Mouse (Mus musculus) thymus, postnatal 36 days (tissue): ENCODE measurements around the gene Brwd3.

Source experiments
- DNase-seq, 2 experiments: peaks; one replicate each; pipeline ENCODE4 v3.0.0; 2022; ENCODE audit warnings: mixed read lengths in 2 of 2

The Brwd3 gene

DNA sequence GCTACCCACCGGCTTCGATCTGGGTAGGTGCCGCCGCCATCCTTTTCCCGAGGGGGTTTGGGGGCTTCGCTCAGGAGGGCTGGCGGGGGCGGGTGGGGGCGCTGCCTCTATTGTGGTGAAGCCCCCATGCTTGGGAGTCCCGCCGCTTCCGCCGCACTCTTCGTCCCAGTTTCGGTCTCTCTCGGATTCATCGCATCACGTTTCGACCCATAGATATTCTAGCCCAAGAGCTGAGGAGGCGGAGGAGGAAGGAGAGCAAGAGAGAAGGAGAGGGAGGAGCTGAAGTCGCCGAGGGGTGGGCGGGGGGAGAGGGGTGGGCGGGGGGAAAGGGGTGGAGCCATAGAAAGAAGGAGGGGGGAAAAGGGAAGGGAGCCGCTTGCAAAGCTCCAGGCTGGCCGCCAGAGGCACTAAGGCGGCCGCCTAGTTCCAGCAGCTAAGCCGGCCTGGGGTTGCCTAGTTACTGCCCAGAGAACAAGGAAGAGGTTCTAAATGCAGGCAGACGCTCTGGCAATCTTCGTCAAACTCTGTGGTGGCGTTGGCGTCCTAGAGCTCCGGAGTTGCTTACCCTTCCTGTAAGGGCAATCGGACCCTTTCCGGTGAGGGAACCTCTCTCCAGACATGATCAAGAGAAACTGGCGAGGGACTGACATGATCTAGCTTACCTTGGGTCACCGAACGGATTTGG is at the start of gene Brwd3:
Brwd3 (minus strand) TSS at position 283 of the 685 bp plus-strand sequence.
- DNase-seq: peak; percentile 73 to 87

GRCm38 (mm10) chrX:108862632-108863031 is 28.5 kb upstream of the Brwd3 start:
- DNase-seq: no peak

DNA sequence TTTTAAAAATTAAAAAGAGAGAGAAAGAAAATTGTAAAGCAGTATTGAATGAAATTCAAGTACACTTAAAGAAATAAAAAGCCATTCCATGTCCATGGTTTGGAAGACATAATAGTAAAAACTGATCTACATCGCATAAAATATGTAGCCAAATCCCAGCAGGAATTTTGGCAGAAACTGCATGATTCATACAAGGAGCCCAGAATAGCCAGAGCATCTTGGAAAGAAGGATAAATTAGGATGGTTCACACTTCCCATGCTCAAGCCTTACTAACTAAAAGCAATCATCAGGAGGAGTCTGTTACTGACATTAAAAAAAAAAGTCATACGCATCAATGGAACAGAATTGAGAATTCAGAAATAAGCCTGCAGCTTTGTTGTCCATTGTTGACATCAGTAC is 8.5 kb upstream of the Brwd3 start:
- DNase-seq: no peak

DNA sequence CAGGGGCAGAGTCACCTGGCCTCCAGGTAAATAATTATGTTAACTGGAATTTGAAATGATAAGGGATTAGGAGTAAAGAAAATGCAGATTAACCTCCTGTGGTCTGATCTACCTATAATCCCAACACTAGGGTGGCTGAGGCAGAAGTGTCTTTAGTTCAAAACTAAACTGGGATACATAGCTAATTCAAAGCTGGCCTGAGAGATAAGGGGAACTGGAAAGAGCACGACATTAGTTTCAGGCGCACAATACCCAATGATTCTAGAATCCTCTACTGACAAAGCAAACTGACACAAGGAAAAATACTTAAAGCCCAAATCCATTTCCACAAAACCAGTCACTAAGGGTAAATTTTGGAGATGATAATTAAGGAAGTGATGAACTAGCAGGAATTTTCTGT is 2.2 kb upstream of the Brwd3 start:
- no peak for DNase-seq

GRCm38 (mm10) chrX:108835233-108835632 is 1.1 kb upstream of the Brwd3 start:
- no peak for DNase-seq

DNA sequence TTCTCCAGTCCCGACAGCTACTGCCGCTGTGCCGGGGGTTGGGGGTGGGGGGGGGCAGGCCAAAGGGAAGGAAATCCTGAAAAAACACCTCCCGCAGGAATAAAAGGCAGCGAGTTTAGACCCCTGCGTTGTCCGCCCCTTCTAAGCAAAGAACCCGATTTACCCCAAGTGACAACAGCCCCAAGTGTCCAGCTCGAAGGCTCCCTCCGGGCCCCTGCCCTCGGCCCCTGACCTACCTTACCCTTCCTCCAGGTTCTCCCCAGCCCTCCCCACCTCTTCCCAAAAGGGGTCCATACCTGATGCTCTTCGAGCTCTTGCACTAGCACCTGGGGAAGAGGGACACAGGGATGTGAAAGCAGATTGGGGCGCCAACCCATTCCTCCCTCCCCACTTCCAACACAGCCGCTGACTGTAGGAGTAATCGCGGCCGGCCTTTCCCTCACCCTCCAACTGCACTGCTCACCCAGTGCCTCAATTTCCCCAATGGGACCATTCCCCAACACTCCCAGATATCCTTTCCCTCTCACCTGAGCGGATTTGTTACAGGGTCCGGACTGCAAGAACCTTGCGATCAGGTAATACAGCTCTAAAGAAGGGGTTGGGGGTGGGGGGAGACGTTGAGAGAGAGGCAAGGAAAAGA is 671 bp downstream of the Brwd3 start:
- DNase-seq: peak; percentile 38 to 45

- peak; percentile 75 to 81 for DNase-seq
Observed at GRCm38 (mm10) chrX:108832674-108833189, 1.4 kb downstream of the Brwd3 start.

GRCm38 (mm10) chrX:108831231-108831630 is 2.9 kb downstream of the Brwd3 start:
- DNase-seq: no peak

DNA sequence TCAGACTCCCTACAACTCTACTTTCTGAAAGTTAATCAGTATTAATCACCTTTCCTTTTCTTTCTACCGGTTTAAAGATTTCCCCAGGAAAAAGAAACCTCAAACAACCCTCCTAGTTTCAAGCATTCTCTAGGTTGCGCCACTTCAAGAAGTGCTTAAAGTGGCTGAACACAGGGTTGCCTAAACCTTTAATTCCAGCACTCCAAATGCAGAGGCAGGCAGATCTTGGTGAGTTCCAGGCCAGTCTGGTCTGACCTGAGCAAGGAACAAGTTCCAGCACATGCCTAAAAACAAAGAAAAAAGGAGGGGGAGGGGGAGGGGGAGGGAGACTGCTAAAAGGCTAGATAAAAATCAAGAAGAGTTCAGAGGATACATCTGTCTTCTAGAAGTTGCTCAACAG is 6.1 kb downstream of the Brwd3 start:
- DNase-seq: no peak

GRCm38 (mm10) chrX:108797268-108797667 is 36.9 kb downstream of the Brwd3 start:
- no peak for DNase-seq

- no peak for DNase-seq
Observed at GRCm38 (mm10) chrX:108783724-108784123, 50.4 kb downstream of the Brwd3 start.

- no peak for DNase-seq
Observed at GRCm38 (mm10) chrX:108731755-108732154, 102.4 kb downstream of the Brwd3 start.

- DNase-seq: no peak
Observed at GRCm38 (mm10) chrX:108729564-108729963, 104.6 kb downstream of the Brwd3 start.

DNA sequence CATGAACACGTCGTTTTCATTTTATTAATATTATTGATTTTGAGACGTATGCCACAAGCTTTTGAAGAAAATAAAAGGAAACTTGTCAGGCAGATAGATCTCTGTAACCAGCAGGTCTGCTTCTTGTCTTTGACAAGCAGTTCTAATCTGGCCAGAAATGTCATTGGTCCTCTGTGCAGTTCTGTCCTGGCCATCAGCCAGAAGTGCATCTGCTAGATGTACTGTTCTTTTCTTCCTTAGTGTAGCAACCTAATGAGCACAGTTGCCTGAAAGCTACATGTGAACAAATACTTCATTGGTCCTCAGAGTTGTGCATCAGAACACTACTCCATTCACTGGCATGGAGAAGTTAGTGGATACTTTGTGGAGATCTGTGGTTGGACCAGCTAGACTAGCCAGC is 105.1 kb downstream of the Brwd3 start:
- no peak for DNase-seq

- DNase-seq: no peak
Observed at GRCm38 (mm10) chrX:108728334-108728733, 105.8 kb downstream of the Brwd3 start.

DNA sequence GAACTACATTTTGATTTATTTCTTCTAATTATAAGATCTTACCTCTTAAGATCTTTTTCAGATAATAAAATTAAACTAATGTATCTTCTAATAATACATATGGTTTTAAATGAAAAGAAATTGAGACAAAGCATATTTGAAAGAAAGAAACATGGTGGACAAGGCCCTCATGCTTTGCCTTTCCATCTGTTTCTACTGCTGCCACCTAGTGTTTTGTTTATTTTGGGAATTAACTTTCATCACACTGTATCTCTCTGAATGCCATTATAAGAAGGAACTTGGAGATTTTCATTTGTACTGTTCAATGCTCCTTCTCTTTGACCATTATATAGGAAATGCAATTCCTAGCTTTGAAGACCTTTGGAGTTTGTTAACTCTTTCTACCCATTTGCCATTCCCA is 109.9 kb downstream of the Brwd3 start:
- DNase-seq: no peak

DNA sequence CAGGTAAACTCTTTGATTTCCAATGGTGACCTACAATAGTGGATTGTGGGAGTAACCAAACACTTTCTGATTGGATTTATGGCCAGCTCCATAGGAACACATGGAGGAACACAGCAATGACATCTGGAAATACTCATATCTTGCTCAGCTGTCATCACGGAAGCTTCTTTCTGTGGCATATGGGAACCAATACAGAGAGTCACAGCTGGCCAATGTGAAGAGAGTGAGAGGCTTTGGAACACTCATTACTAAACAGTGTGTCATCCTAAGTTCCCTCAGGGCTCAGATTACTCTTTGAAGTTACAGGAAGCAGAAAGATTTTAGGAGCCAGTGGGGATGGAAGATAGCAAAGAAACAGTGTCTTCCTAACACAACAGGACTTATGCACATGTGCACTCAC is 111.7 kb downstream of the Brwd3 start:
- DNase-seq: no peak

GRCm38 (mm10) chrX:108704312-108704711 is 129.9 kb downstream of the Brwd3 start:
- no peak for DNase-seq
